11 mouse cellular contexts compared by ENCODE assay signal in the genomic region with DNA sequence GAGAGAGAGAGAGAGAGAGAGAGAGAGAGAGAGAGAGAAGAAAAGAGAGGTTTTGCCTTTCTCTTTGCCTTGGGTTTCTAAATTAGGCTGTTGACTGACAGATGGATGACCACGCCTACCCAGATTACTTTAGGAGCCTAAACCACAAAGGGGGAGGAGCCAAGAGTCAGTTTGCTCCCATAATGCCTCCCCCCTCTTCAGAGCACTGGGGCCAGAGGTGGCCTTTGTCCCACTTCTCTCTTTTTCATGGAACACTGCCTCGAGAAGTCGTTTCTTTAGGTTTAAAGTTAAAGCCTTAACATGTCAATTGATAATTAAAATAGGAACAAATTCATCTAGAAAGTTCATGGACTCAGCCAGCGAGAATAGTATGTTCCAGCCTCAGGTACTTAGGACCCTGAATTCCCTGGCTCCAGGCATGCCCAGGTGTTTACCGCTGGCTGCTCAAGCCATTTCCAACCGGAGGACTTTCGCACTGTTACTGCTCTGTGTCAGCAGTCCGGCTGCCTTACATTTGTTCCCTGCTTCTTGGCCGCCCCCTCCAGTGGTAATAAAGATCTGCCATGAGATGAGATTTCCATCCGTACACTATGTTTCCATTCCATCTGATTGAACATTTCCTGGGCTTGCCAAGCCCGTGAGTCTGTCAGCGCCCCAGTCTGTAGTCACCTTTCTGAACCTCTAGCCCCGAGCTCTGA. TPM values are rescaled to one million over a fixed set of nuclear protein-coding genes. Genes with fewer than 3 reads are reported as not detected.
DNase-seq lines count a peak whose midpoint lies in the region; ATAC-seq and TF ChIP-seq lines count a peak whose summit lies in the region.
"Had no signal": no experiment of that assay in that cellular context is flagged by ENCODE, and none has a peak within 500 bp of the region (broad histone marks: within the 10 kb centered on the region; RNA-seq: fewer than 3 reads in every experiment).

No protein-coding gene starts in this region.

- no peaks in the 10 kb centered on the region for H3K27me3 ChIP-seq in midbrain, embryonic 14.5 days (ENCODE audit: control insufficient read depth, insufficient read depth, low read length)
- no peaks in the 10 kb centered on the region for H3K27me3 ChIP-seq in cerebellum, adult 2 months (ENCODE audit: control insufficient read depth, insufficient read depth, low read length)
- H3K27me3 ChIP-seq: forebrain, embryonic 15.5 days; limb, embryonic 15.5 days had no signal

- no peak for TF ChIP-seq CTCF in gastrocnemius, adult 2 months (IDR thresholded peaks at IDR 0.05)
- no peak for TF ChIP-seq CTCF in cerebellum, adult 2 months (IDR thresholded peaks at IDR 0.05; ENCODE audit: borderline replicate concordance, insufficient read depth, low read depth, low read length)

- no peak for TF ChIP-seq POLR2A in cerebellum, adult 2 months (IDR thresholded peaks at IDR 0.05; ENCODE audit: borderline replicate concordance, insufficient read depth, low read length)

- intact Hi-C loops in gastrocnemius, adult 2 months (cut with DNase I): no loop called here
- intact Hi-C loops in gastrocnemius, postnatal 14 days (cut with DNase I; ENCODE audit: low total_unique reads): no loop called here

- H3K4me3 ChIP-seq in gastrocnemius, adult 2 months: no peak overlapping the region
- no peak overlapping the region for H3K4me3 ChIP-seq in midbrain, embryonic 14.5 days (replicated peaks; ENCODE audit: low read depth, low read length)
- no peak overlapping the region for H3K4me3 ChIP-seq in cerebellum, adult 2 months (replicated peaks; ENCODE audit: insufficient read depth, low read depth, low read length)
- H3K4me3 ChIP-seq: forebrain, embryonic 15.5 days; limb, embryonic 15.5 days had no signal

- 0 out of 2 replicates have a peak, but pooled peaks cover under 1% of the 10 kb centered on the region for H3K4me1 ChIP-seq in midbrain, embryonic 14.5 days (ENCODE audit: control insufficient read depth, insufficient read depth, low read length)
- H3K4me1 ChIP-seq in cerebellum, adult 2 months (ENCODE audit: control insufficient read depth, insufficient read depth, low read length): peaks cover 11% of the 10 kb centered on the region

- H3K9me3 ChIP-seq in midbrain, embryonic 14.5 days (ENCODE audit: control insufficient read depth, low read length): no peaks in the 10 kb centered on the region
- H3K9me3 ChIP-seq: forebrain, embryonic 15.5 days; limb, embryonic 15.5 days had no signal

- no peak overlapping the region for H3K9ac ChIP-seq in midbrain, embryonic 14.5 days (replicated peaks; ENCODE audit: low read length)
- H3K9ac ChIP-seq: forebrain, embryonic 15.5 days; limb, embryonic 15.5 days had no signal

- H3K36me3 ChIP-seq in midbrain, embryonic 14.5 days (ENCODE audit: control insufficient read depth, insufficient read depth, low read length): no peaks in the 10 kb centered on the region
- H3K36me3 ChIP-seq: forebrain, embryonic 15.5 days; limb, embryonic 15.5 days had no signal

- H3K27ac ChIP-seq in gastrocnemius, adult 2 months: no peak overlapping the region
- H3K27ac ChIP-seq in midbrain, embryonic 14.5 days (replicated peaks; ENCODE audit: low read depth, low read length): no peak overlapping the region
- H3K27ac ChIP-seq in cerebellum, adult 2 months (ENCODE audit: insufficient read depth, low read length): no peak overlapping the region
- H3K27ac ChIP-seq: forebrain, embryonic 15.5 days; limb, embryonic 15.5 days had no signal

- DNase-seq in gastrocnemius, adult 2 months: peak; percentile 41
- no peak for DNase-seq in gastrocnemius, postnatal 14 days
- peak; percentile 74 for DNase-seq in A20 (ENCODE audit: low read depth, low spot score)
- peak; percentile 35 for DNase-seq in embryo, embryonic 10.5 days (ENCODE audit: low spot score)
- DNase-seq in kidney, postnatal 25 days: peak; percentile 61 to 92
- DNase-seq in midbrain, embryonic 14.5 days: no peak
- no peak for DNase-seq in cerebellum, adult 2 months
- DNase-seq: adrenal gland, postnatal 36 days had no signal

- no peak for ATAC-seq in midbrain, embryonic 14.5 days (ENCODE audit: low FRiP score, low TSS enrichment)
- ATAC-seq in frontal cortex, adult (ENCODE audit: low TSS enrichment): no peak
- ATAC-seq: forebrain, embryonic 15.5 days had no signal

- no peak overlapping the region for H3K4me2 ChIP-seq in midbrain, embryonic 14.5 days (ENCODE audit: low read length)
- H3K4me2 ChIP-seq: forebrain, embryonic 15.5 days; limb, embryonic 15.5 days had no signal

- 74% methylated on average over 13 of the region's 13 CpGs for WGBS in midbrain, embryonic 14.5 days
- WGBS in cerebellum, adult 2 months: 85% methylated on average over 13 of the region's 13 CpGs

RNA-seq across cellular contexts. Expression of a gene that starts 43.8 kb away (rescaled TPM):
- total RNA-seq in gastrocnemius, adult 2 months (2021): 10 to 100 TPM; 80.1 to 81.1 TPM
- total RNA-seq in gastrocnemius, postnatal 14 days (2021): 10 to 100 TPM; 54.3 to 64.5 TPM
- polyA plus RNA-seq in midbrain, embryonic 14.5 days (2014; fragmentation: Nextera tagmentation; extraction: Ambion mirVana): 80.9 and 84.7 TPM in 2 replicates
- polyA plus RNA-seq in cerebellum, adult 2 months (2012; rRNA removed): 826 and 1,031 TPM in 2 replicates

Comparison
In these comparisons a context has a peak if more than half of its experiments do, and no peak if none do; other contexts are left out.
1. DNase-seq: peak in gastrocnemius, adult 2 months (single experiment), A20 (single experiment), embryo, embryonic 10.5 days (single experiment) and kidney, postnatal 25 days (2 of 2); none in gastrocnemius, postnatal 14 days (single experiment), midbrain, embryonic 14.5 days (single experiment) and cerebellum, adult 2 months (0 of 2).